Mouse (Mus musculus) ES-CJ7 (cell line): ENCODE measurements at regions not wholly inside any gene's neighbourhood (a gene's known extent, or its start where the extent isn't known, plus 50 kb on each side); places are given as distances from the start of the nearest gene placed in this dataset.

Source experiments
- DNase-seq: peaks from one replicate; pipeline ENCODE4 v3.0.0; 2011; ENCODE audit warnings: low read depth, low spot score

GRCm38 (mm10) chr8:49845575-49845974 is 1001.8 kb upstream of the Tenm3 start:
- no peak for DNase-seq

GRCm38 (mm10) chr8:49831970-49832369 is 988.2 kb upstream of the Tenm3 start:
- DNase-seq: no peak

GRCm38 (mm10) chr8:49829345-49829744 is 985.6 kb upstream of the Tenm3 start:
- peak; percentile 37 for DNase-seq

GRCm38 (mm10) chr8:49826231-49826630 is 982.5 kb upstream of the Tenm3 start:
- DNase-seq: no peak

GRCm38 (mm10) chr8:49825000-49825399 is 981.2 kb upstream of the Tenm3 start:
- no peak for DNase-seq

GRCm38 (mm10) chr8:49822791-49823190 is 979.0 kb upstream of the Tenm3 start:
- DNase-seq: no peak

- DNase-seq: no peak
Measured at GRCm38 (mm10) chr8:49799236-49799635, 955.5 kb upstream of the Tenm3 start.

- no peak for DNase-seq
Measured at GRCm38 (mm10) chr8:49796741-49797140, 953.0 kb upstream of the Tenm3 start.

GRCm38 (mm10) chr8:49794491-49794890 is 950.7 kb upstream of the Tenm3 start:
- no peak for DNase-seq

- DNase-seq: no peak
Measured at GRCm38 (mm10) chr8:49769829-49770228, 926.1 kb upstream of the Tenm3 start.

- DNase-seq: no peak
Measured at GRCm38 (mm10) chr8:49738043-49738442, 894.3 kb upstream of the Tenm3 start.

GRCm38 (mm10) chr8:49729156-49729555 is 885.4 kb upstream of the Tenm3 start:
- DNase-seq: no peak

GRCm38 (mm10) chr8:49712371-49712770 is 868.6 kb upstream of the Tenm3 start:
- DNase-seq: no peak

GRCm38 (mm10) chr8:49708701-49709100 is 865.0 kb upstream of the Tenm3 start:
- peak; percentile 12 for DNase-seq

- DNase-seq: no peak
Measured at GRCm38 (mm10) chr8:49699058-49699457, 855.3 kb upstream of the Tenm3 start.

GRCm38 (mm10) chr8:49696709-49697108 is 853.0 kb upstream of the Tenm3 start:
- DNase-seq: no peak
